Mouse (Mus musculus) lung, embryonic 14.5 days (tissue): Measurements from ENCODE around the gene Bcas3. TPM values are rescaled to one million over a fixed set of nuclear protein-coding genes. Genes with fewer than 3 reads are reported as not detected.
A peak's percentile ranks its signal among the peaks of the same experiment; 100 is the strongest.
"Not testable (repeated sequence)": the region's sequence is repeated elsewhere in the genome, so short reads cannot be mapped to it uniquely, and the experiment has no call there.

ENCODE experiments used
- ATAC-seq: fragments of 200-750 bp; cut with Nextera tagmentation; 2 replicates; pipeline ENCODE4 v1.8.0; 2017; ENCODE audit warnings: mild to moderate bottlenecking, moderate TSS enrichment, moderate library complexity; ENCODE audit not compliant: insufficient read depth
- DNase-seq: peaks from one replicate; pipeline ENCODE4 v3.0.0-alpha.2; 2015
- H3K27ac ChIP-seq: fragments of 300-500 bp; sonication (generic); 2 replicates; pipeline ENCODE4 v1.5.1; 2014; ENCODE audit warnings: low read depth, mild to moderate bottlenecking, moderate library complexity
- H3K27me3 ChIP-seq: fragments of 300-500 bp; sonication (generic); 2 replicates; pipeline ENCODE4 v1.6.1; 2014; ENCODE audit warnings: low read length, control low read depth; ENCODE audit not compliant: insufficient read depth
- H3K36me3 ChIP-seq: fragments of 300-500 bp; sonication (generic); 2 replicates; pipeline ENCODE4 v1.6.1; 2014; ENCODE audit warnings: control low read depth; ENCODE audit not compliant: insufficient read depth
- H3K4me1 ChIP-seq: fragments of 300-500 bp; sonication (generic); 2 replicates; pipeline ENCODE4 v1.6.1; 2014; ENCODE audit warnings: antibody characterized with exemption, control low read depth; ENCODE audit not compliant: insufficient read depth
- H3K4me2 ChIP-seq: fragments of 300-500 bp; sonication (generic); 2 replicates; pipeline ENCODE4 v1.6.1; 2014; ENCODE audit warnings: mild to moderate bottlenecking
- H3K4me3 ChIP-seq: fragments of 300-500 bp; sonication (generic); 2 replicates; pipeline ENCODE4 v1.5.1; 2014; ENCODE audit warnings: low read depth, low read length
- H3K9ac ChIP-seq: fragments of 300-500 bp; sonication (generic); 2 replicates; pipeline ENCODE4 v1.6.1; 2014
- H3K9me3 ChIP-seq: fragments of 300-500 bp; sonication (generic); 2 replicates; pipeline ENCODE4 v1.6.1; 2016; ENCODE audit warnings: low read depth, low read length, control low read depth
- CTCF ChIP-seq: IDR thresholded peaks from 2 replicates; pipeline ENCODE4 v1.5.1; 2016; ENCODE audit warnings: antibody characterized with exemption, low read depth
- WGBS: fragments of 180-500 bp; shearing (Covaris S2); extraction: QIAGEN DNeasy Blood & Tissue Kit; methylation state at CpG from one replicate; pipeline ENCODE4 v1.1.7; 2014; 5-methylcytosine and 5-hydroxymethylcytosine counted together
- polyA plus RNA-seq: library from polyadenylated mRNA; unstranded; fragments of >200 nt; fragmentation: Nextera tagmentation; extraction: Ambion mirVana; gene quantifications from 2 replicates; pipeline ENCODE4 v1.2.1, GENCODE M21; 2014

The Bcas3 gene
- polyA plus RNA-seq, 1 experiment from 2014 or later = 35.0 TPM

- peak; percentile 41 for DNase-seq
- no peak overlapping the region for H3K4me3 ChIP-seq
- no peak overlapping the region for H3K9ac ChIP-seq
- H3K9me3 ChIP-seq = no peaks in the 10 kb centered on the region; the same call in 1 of the 2 replicates
- H3K4me1 ChIP-seq = peaks cover 35% of the 10 kb centered on the region
- TF ChIP-seq CTCF = no peak
- H3K27ac ChIP-seq = no peak overlapping the region
- no peak overlapping the region for H3K4me2 ChIP-seq
- 58% methylated on average over 7 of the region's 7 CpGs for WGBS
- no peaks in the 10 kb centered on the region for H3K36me3 ChIP-seq
- no peaks in the 10 kb centered on the region for H3K27me3 ChIP-seq
- no peak for ATAC-seq
Observed at GRCm38 (mm10) chr11:85710155-85710554, 357.2 kb downstream of the Bcas3 start.

GRCm38 (mm10) chr11:85712026-85712804 is 359.2 kb downstream of the Bcas3 start:
- no peak for TF ChIP-seq CTCF
- Histone ChIP-seq H3K27ac (peak overlapping the region; percentile 92), H3K36me3 (no peaks in the 10 kb centered on the region), H3K4me3 (no peak overlapping the region), H3K27me3 (no peaks in the 10 kb centered on the region), H3K9me3 (no peaks in the 10 kb centered on the region), H3K4me2 (0 out of 2 replicates have a peak overlapping the region, but pooled peaks have one; percentile 5), H3K4me1 (peaks cover 38% of the 10 kb centered on the region), H3K9ac (no peak overlapping the region)
- ATAC-seq (no peak), DNase-seq (peak; percentile 0)
- WGBS = 78% methylated on average over 8 of the region's 8 CpGs

- Histone ChIP-seq H3K4me1 (peaks cover 38% of the 10 kb centered on the region), H3K4me2 (peak overlapping the region; percentile 26), H3K27ac (peak overlapping the region; percentile 92), H3K36me3 (no peaks in the 10 kb centered on the region), H3K27me3 (no peaks in the 10 kb centered on the region), H3K4me3 (no peak overlapping the region), H3K9me3 (no peaks in the 10 kb centered on the region), H3K9ac (no peak overlapping the region)
- WGBS = 21% methylated on average over 19 of the region's 19 CpGs
- DNase-seq (peak; percentile 98), ATAC-seq (peak; percentile 95)
- TF ChIP-seq CTCF = no peak
Observed at GRCm38 (mm10) chr11:85712860-85713813, 360.2 kb downstream of the Bcas3 start.

- peak; percentile 30 for ATAC-seq
- Histone ChIP-seq H3K27ac (peak overlapping the region; percentile 85), H3K36me3 (no peaks in the 10 kb centered on the region), H3K9ac (0 out of 2 replicates have a peak overlapping the region, but pooled peaks have one; percentile 13), H3K4me3 (no peak overlapping the region), H3K27me3 (no peaks in the 10 kb centered on the region), H3K4me1 (peaks cover 44% of the 10 kb centered on the region), H3K4me2 (peak overlapping the region; percentile 26), H3K9me3 (no peaks in the 10 kb centered on the region)
- DNase-seq = no peak
- no peak for TF ChIP-seq CTCF
- WGBS = 26% methylated on average over 2 of the region's 2 CpGs
Observed at GRCm38 (mm10) chr11:85713814-85714208, 360.8 kb downstream of the Bcas3 start.

GRCm38 (mm10) chr11:85714312-85714931 is 361.5 kb downstream of the Bcas3 start:
- peak; percentile 42 for DNase-seq

GRCm38 (mm10) chr11:85716730-85717129 is 363.8 kb downstream of the Bcas3 start:
- H3K36me3 ChIP-seq, H3K27me3 ChIP-seq, DNase-seq, H3K9ac ChIP-seq, H3K9me3 ChIP-seq, ATAC-seq, H3K4me2 ChIP-seq, H3K4me3 ChIP-seq, H3K27ac ChIP-seq: not testable (repeated sequence)
- WGBS = 84% methylated on average over 2 of the region's 2 CpGs
- peaks cover 52% of the 10 kb centered on the region for H3K4me1 ChIP-seq

More at GRCm38 (mm10) chr11:85714312-85714931, 361.5 kb downstream of the Bcas3 start:
- no peaks in the 10 kb centered on the region for H3K27me3 ChIP-seq
- 28% methylated on average over 7 of the region's 7 CpGs for WGBS
- peak overlapping the region; percentile 85 for H3K27ac ChIP-seq
- TF ChIP-seq CTCF = no peak
- peaks cover 50% of the 10 kb centered on the region for H3K4me1 ChIP-seq
- H3K4me3 ChIP-seq = no peak overlapping the region
- H3K36me3 ChIP-seq = no peaks in the 10 kb centered on the region
- H3K9me3 ChIP-seq = no peaks in the 10 kb centered on the region
- 0 out of 2 replicates have a peak overlapping the region, but pooled peaks have one; percentile 13 for H3K9ac ChIP-seq
- no peak overlapping the region; the same call in 1 of the 2 replicates for H3K4me2 ChIP-seq
- ATAC-seq = no peak
